Mouse (Mus musculus): ENCODE data around the gene Synpo2l.

- TF ChIP-seq CTCF (IDR thresholded peaks at IDR 0.05; ENCODE audit: borderline replicate concordance, insufficient read depth, low read depth, low read length) (no peak), POLR2A (IDR thresholded peaks at IDR 0.05; ENCODE audit: borderline replicate concordance, insufficient read depth, low read length) (no peak)
Measured at GRCm38 (mm10) chr14:20682498-20682897, 14.3 kb upstream of the Synpo2l start.
